In genomic region chr2:35265296-35265695, GRCm38 (mm10) we compare ENCODE assay signal across 8 mouse cellular contexts. TPM values are rescaled to one million over a fixed set of nuclear protein-coding genes. Genes with fewer than 3 reads are reported as not detected.
A peak's percentile ranks its signal among the peaks of the same experiment; 100 is the strongest.
DNase-seq lines count a peak whose midpoint lies in the region; ATAC-seq lines count a peak whose summit lies in the region.

No protein-coding gene starts in this region.

- no peak overlapping the region for H3K27ac ChIP-seq in heart, embryonic 11.5 days (ENCODE audit: low read depth, low read length)
- peak overlapping the region; percentile 48; the same call in 1 of the 2 replicates for H3K27ac ChIP-seq in stomach, embryonic 15.5 days

- H3K4me3 ChIP-seq in heart, embryonic 11.5 days (ENCODE audit: low read depth, low read length): no peak overlapping the region
- no peak overlapping the region for H3K4me3 ChIP-seq in stomach, embryonic 15.5 days (replicated peaks)

- no peak overlapping the region for H3K9ac ChIP-seq in heart, embryonic 11.5 days (ENCODE audit: low read depth, low read length)
- no peak overlapping the region for H3K9ac ChIP-seq in stomach, embryonic 15.5 days

- peak; percentile 50 to 55 for DNase-seq in spleen, postnatal 36 days (ENCODE audit: low spot score in 2 of 2)
- DNase-seq in spleen, postnatal 14 days (ENCODE audit: low spot score in 2 of 2): no peak
- DNase-seq in embryo, embryonic 11 days: peak; percentile 80
- DNase-seq in kidney, postnatal 10 days: peak; percentile 63
- DNase-seq in ovary, postnatal 10 days (ENCODE audit: low spot score): no peak

- no peaks in the 10 kb centered on the region for H3K27me3 ChIP-seq in heart, embryonic 11.5 days (ENCODE audit: control insufficient read depth, insufficient read depth, low read length)
- H3K27me3 ChIP-seq in stomach, embryonic 15.5 days (replicated peaks): no peaks in the 10 kb centered on the region

- 51% methylated on average over 8 of the region's 8 CpGs for WGBS in heart, embryonic 11.5 days (ENCODE audit: insufficient replicate concordance)
- 33% methylated on average over 8 of the region's 8 CpGs for WGBS in stomach, embryonic 15.5 days

- peaks cover 46% of the 10 kb centered on the region for H3K4me1 ChIP-seq in heart, embryonic 11.5 days (ENCODE audit: control insufficient read depth, insufficient read depth, low read length)
- H3K4me1 ChIP-seq in stomach, embryonic 15.5 days: peaks cover 49% of the 10 kb centered on the region

- ATAC-seq in heart, embryonic 11.5 days (replicated peaks; ENCODE audit: insufficient number of reproducible peaks, low FRiP score, low TSS enrichment): 0 out of 2 replicates have a peak, but pooled peaks have one; percentile 46
- peak; percentile 64 for ATAC-seq in megakaryocyte, adult 5-6 weeks (ENCODE audit: poor library complexity, severe bottlenecking)
- peak; percentile 38; the same call in 1 of the 2 replicates for ATAC-seq in stomach, embryonic 15.5 days (ENCODE audit: insufficient read depth, low FRiP score, low read depth)

- H3K36me3 ChIP-seq in heart, embryonic 11.5 days (ENCODE audit: control insufficient read depth, insufficient read depth, low read length): no peaks in the 10 kb centered on the region
- H3K36me3 ChIP-seq in stomach, embryonic 15.5 days: no peaks in the 10 kb centered on the region

- H3K4me2 ChIP-seq in heart, embryonic 11.5 days: no peak overlapping the region
- no peak overlapping the region for H3K4me2 ChIP-seq in stomach, embryonic 15.5 days

- H3K9me3 ChIP-seq in heart, embryonic 11.5 days (replicated peaks; ENCODE audit: control insufficient read depth, low read length): no peaks in the 10 kb centered on the region
- no peaks in the 10 kb centered on the region for H3K9me3 ChIP-seq in stomach, embryonic 15.5 days

RNA-seq across cellular contexts. Expression of gene Gsn, which starts 9.1 kb away (rescaled TPM):
- 116 and 132 TPM in 2 replicates for polyA plus RNA-seq in heart, embryonic 11.5 days (2014; fragmentation: Nextera tagmentation; extraction: Ambion mirVana)
- total RNA-seq in megakaryocyte, adult 5-6 weeks (2015): 54.1 and 69.6 TPM in 2 replicates
- total RNA-seq in megakaryocyte, adult 5-6 weeks (2017): 90.9 and 98.1 TPM in 2 replicates
- 233 and 253 TPM in 2 replicates for polyA plus RNA-seq in stomach, embryonic 15.5 days (2015; fragmentation: Nextera tagmentation; extraction: Ambion mirVana)

Comparison
In these comparisons a context has a peak if more than half of its experiments do, and no peak if none do; other contexts are left out.
1. DNase-seq: peak in spleen, postnatal 36 days (2 of 2), embryo, embryonic 11 days (single experiment) and kidney, postnatal 10 days (single experiment); none in spleen, postnatal 14 days (0 of 2) and ovary, postnatal 10 days (single experiment).
2. Peak in every context shown above with its lines, with median percentiles within 50 percentile points of each other: ATAC-seq.